Mouse (Mus musculus): ENCODE results near the gene Fgf12. TPM values are rescaled to one million over a fixed set of nuclear protein-coding genes. Genes with fewer than 3 reads are reported as not detected.

Fgf12 gene
- polyA plus RNA-seq, 1 experiment = 18.0 TPM

DNA sequence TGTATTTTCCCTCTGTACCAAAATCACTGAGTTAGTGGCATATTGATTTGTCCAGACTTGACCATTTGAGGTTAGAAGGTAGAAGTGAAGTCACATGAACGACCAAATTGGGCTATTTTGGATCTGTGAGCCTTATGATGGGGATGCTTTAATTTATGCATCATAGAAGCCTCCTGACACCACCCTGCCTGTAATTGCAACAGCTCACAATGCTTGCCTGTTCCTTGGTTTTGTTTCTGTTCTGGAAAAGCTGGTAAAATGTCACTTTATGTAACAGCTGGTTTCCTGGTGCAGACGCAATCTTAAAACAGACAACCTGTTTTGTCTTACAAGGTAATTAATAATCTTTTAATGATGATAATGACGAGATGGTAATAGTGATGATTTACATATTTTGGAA lies 213.4 kb downstream of the Fgf12 start:
- TF ChIP-seq POLR2A (IDR thresholded peaks at IDR 0.05; ENCODE audit: borderline replicate concordance, extremely low read depth, insufficient read depth, insufficient read length, poor library complexity, severe bottlenecking) (no peak), CTCF (IDR thresholded peaks at IDR 0.05; ENCODE audit: borderline replicate concordance, extremely low read depth, insufficient read depth, insufficient read length) (no peak)
- DNase-seq (ENCODE audit: low read depth) = no peak

DNA sequence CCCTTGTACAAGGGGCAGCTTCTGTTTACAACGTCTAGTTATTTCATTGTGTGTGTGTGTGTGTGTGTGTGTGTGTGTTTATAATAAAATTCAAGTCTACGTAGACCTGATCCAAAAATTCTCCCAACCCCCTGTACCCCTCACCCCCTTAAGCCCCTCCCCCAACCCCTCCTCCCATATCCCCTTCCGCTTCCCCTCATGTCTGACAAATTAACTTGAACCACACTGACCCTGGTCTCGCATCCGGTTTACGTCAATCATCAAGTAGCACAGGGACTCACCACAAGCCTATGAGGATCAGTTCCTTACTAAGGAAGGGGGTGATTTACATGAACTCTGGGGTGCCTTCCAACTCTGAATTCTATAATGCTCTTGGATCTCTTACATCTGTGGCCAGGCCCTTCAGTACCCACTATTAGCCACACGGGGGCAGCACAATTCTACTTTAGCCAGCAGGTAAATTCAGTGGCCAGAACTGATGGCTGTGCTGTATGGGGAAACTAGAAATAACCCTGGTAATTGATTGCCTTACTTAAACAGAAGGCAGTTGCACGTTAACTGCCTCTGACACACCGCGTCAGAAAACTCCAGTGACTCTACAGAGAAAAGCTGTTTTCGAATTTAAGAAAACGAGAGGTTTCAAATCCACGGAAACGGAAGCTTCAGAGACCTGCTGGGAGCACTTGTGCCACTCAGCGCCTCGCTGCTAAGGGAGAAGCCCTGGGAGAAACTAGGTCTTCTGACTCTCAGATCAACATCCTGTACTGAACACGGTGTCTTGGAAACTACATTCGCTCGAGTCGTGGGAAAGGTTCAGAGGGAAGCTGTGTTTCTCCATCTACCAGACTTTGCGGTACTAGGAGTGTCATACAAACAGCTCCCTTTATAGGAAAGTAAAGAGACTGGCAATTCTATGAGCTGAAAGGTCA lies 235.0 kb downstream of the Fgf12 start:
- TF ChIP-seq POLR2A (IDR thresholded peaks at IDR 0.05; ENCODE audit: borderline replicate concordance, extremely low read depth, insufficient read depth, insufficient read length, poor library complexity, severe bottlenecking) (no peak), CTCF (IDR thresholded peaks at IDR 0.05; ENCODE audit: borderline replicate concordance, extremely low read depth, insufficient read depth, insufficient read length) (peak; percentile 87; the same call in 1 of the 2 replicates)
- peak; percentile 90 for DNase-seq (ENCODE audit: low read depth)

DNA sequence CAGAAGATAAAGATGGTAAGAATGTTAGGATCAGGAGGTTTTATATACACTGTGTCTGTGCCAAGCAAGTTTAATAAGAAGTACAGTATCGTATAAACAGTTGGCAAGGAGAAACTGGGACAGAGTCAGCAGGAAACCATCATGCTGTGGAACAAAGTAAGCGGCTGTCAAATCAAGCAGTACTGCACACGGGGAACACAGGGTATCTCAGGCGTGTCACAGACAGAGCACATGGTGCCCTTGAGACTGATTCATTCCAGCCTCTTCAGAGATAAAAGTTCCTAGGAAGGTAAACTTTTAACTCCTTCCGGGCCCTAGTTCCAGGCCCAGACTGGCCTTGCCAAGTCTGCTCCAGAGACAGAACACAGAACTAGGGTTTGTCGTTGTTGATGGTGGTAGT lies 240.4 kb downstream of the Fgf12 start:
- TF ChIP-seq POLR2A (IDR thresholded peaks at IDR 0.05; ENCODE audit: borderline replicate concordance, extremely low read depth, insufficient read depth, insufficient read length, poor library complexity, severe bottlenecking) (no peak), CTCF (IDR thresholded peaks at IDR 0.05; ENCODE audit: borderline replicate concordance, extremely low read depth, insufficient read depth, insufficient read length) (no peak)
- no peak for DNase-seq (ENCODE audit: low read depth)

DNA sequence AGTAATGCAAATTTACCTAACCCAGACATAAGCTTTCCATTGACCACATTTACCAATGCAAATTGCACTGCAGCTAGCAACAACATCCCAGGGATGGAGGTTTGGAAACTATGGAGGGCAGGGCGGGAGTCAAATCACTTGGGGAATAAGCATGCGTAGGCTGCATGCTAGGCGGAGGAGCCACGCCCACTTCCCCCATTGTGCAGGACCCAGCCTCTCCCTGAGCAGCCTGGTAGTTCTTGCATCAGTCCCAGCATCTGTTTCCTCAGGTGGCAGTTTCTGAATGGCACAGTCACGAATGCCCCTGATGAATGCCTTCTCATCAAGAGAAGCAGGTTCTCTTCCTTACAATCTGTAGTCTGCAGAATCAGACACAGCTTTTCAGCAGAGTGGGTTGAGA lies 241.5 kb downstream of the Fgf12 start:
- no peak for DNase-seq (ENCODE audit: low read depth)
- TF ChIP-seq CTCF (IDR thresholded peaks at IDR 0.05; ENCODE audit: borderline replicate concordance, extremely low read depth, insufficient read depth, insufficient read length) (no peak), POLR2A (IDR thresholded peaks at IDR 0.05; ENCODE audit: borderline replicate concordance, extremely low read depth, insufficient read depth, insufficient read length, poor library complexity, severe bottlenecking) (no peak)

DNA sequence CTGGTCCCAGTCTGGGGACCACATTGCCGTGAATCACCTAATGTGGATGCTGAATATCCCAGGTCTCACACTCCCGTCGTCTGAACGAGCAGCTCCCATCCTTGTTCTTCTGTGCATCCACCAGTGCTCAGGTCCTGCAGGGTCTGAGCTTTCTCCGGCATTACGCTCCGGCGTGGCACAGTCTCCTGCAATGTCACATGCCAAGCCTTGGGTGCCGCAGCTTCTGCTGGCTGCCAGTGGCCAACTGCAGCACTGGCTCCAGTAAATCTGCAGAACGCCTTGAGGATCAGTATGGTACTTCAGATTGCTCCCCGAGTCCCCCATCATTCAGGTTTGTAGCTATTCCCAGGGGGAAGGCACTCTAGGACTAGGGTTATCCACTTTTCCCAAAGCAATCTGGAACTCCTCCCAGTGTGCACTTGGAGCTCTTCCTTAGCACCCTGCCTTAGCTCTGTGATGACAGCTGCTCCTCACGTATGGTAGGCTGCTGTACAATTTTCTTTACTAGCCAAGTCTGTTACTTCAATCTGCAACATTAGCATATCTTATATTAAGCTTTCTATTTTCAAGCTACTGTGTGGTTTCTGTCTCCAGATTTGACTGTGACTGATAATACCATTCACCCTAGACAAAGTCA lies 254.8 kb downstream of the Fgf12 start:
- DNase-seq (ENCODE audit: low read depth) = peak; percentile 76
- TF ChIP-seq POLR2A (IDR thresholded peaks at IDR 0.05; ENCODE audit: borderline replicate concordance, extremely low read depth, insufficient read depth, insufficient read length, poor library complexity, severe bottlenecking) (no peak), CTCF (IDR thresholded peaks at IDR 0.05; ENCODE audit: borderline replicate concordance, extremely low read depth, insufficient read depth, insufficient read length) (no peak)

DNA sequence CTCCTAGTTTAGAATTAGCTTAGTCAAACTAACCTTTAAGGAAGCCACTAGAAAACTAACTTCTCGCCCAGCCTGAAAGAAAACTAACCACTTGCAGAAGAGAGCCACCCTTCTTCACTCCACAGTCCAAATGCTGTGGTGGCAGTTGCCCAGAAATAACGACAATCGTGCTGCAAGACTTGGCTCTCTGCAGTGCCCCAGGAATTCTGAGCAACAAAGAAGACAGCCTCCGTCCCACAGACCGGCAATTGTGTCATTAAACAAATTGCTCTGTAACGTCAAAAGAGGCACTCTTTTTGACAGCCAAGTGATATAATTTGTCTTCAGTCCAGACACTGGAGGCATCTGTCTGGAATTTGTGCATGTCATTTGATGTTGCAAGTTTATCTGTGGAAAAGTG lies 261.2 kb downstream of the Fgf12 start:
- no peak for TF ChIP-seq POLR2A (IDR thresholded peaks at IDR 0.05; ENCODE audit: borderline replicate concordance, extremely low read depth, insufficient read depth, insufficient read length, poor library complexity, severe bottlenecking)
- no peak for TF ChIP-seq CTCF (IDR thresholded peaks at IDR 0.05; ENCODE audit: borderline replicate concordance, extremely low read depth, insufficient read depth, insufficient read length)
- DNase-seq (ENCODE audit: low read depth) = peak; percentile 82

DNA sequence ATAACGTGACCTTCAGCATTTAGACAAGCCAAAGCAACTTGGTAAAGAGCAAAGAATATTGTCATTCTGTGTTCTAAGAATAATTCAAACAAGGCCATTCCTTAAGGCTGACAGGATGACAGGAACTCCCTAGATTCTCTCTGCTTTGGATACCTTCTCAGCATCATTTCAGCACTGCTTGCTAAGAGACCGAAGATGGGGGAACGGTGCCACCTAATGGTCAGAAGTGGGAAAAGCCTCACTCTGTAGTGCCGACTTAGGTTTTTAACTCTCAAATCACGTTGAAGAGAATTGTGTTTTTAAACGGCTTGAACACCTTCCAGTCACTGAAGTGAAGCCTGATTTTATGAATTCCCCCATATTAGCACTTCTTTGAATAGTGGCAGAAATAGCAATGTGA lies 262.4 kb downstream of the Fgf12 start:
- TF ChIP-seq CTCF (IDR thresholded peaks at IDR 0.05; ENCODE audit: borderline replicate concordance, extremely low read depth, insufficient read depth, insufficient read length) (peak; percentile 89; the same call in 1 of the 2 replicates), POLR2A (IDR thresholded peaks at IDR 0.05; ENCODE audit: borderline replicate concordance, extremely low read depth, insufficient read depth, insufficient read length, poor library complexity, severe bottlenecking) (no peak)
- DNase-seq (ENCODE audit: low read depth) = peak; percentile 96

DNA sequence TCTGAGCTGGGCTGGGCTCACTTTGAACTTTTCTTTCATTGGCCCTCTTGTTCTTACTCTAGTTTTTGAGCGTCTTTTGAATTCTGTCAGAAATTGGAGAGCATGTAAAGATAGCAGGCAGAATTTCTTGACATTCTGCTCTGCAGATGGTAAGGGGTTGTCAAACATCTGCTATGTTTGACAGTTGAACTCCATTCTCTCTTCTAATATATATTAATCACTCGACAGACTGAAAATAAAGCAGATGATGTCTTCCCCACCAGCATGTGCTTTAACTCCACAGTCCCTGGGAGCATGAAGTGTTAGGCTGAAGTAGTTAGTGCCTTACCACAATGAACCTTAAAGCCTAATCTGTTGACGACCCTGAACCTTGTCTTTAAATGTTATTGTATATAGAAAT lies 267.9 kb downstream of the Fgf12 start:
- TF ChIP-seq CTCF (IDR thresholded peaks at IDR 0.05; ENCODE audit: borderline replicate concordance, extremely low read depth, insufficient read depth, insufficient read length) = no peak
- no peak for TF ChIP-seq POLR2A (IDR thresholded peaks at IDR 0.05; ENCODE audit: borderline replicate concordance, extremely low read depth, insufficient read depth, insufficient read length, poor library complexity, severe bottlenecking)
- peak; percentile 39 for DNase-seq (ENCODE audit: low read depth)

DNA sequence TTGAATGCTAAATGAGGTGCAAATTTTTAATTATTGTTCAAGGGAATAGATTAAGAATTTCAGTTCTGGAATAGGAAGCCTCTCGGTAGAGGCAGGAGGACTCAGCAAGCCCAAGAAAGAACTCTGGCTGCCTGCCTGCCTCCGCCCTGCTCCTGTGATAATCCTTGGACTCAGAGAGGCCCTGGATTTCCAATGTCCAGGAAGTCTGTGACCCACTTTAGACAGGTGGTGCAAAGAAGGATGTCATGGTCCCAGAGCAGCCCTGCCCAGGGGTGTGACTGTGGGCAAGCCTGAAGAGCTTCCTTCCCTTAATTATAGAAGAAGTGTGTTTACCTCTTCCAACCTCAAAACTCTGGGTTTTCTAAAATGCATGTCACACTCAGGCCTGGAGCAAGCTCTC lies 273.8 kb downstream of the Fgf12 start:
- TF ChIP-seq CTCF (IDR thresholded peaks at IDR 0.05; ENCODE audit: borderline replicate concordance, extremely low read depth, insufficient read depth, insufficient read length) = no peak
- TF ChIP-seq POLR2A (IDR thresholded peaks at IDR 0.05; ENCODE audit: borderline replicate concordance, extremely low read depth, insufficient read depth, insufficient read length, poor library complexity, severe bottlenecking) = no peak
- DNase-seq (ENCODE audit: low read depth) = no peak

DNA sequence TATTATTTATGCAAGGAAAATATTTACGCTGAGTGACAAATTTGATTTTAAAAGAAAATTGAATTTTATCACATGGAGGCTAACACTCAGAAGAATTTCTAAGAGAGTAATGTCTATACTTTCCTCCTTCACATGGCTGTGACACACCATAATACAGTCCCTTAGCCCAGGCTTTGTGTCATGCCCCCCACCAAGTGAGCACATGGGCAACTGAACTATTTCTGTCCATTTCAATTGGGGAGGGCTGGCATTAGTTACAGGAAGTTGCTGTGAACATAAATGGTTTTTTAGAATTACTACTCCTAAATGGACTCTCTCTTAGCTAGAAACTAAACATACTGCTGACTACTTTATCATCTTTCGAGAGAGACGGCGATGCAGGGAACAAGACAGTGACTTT lies 276.2 kb downstream of the Fgf12 start:
- TF ChIP-seq CTCF (IDR thresholded peaks at IDR 0.05; ENCODE audit: borderline replicate concordance, extremely low read depth, insufficient read depth, insufficient read length) (no peak), POLR2A (IDR thresholded peaks at IDR 0.05; ENCODE audit: borderline replicate concordance, extremely low read depth, insufficient read depth, insufficient read length, poor library complexity, severe bottlenecking) (no peak)
- DNase-seq (ENCODE audit: low read depth) = no peak

DNA sequence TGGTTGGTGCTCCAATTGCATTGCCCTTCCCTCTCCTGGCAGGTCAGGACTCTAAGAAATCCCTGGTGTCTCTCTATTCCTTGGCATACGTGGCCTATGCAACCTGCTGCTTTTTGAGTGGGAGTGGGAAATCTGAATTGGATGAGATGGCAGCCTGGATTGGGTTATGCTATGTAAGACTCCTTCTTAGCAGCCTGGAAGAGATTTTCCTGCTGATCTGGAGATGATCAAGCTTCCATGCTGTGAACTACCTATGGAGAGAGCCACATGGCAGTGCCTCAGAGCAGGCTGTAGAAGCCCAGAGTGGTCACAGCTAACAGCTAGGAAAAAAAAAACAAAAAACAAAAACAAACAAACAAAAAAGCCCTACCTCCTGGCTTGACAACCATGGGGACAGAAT lies 277.3 kb downstream of the Fgf12 start:
- TF ChIP-seq POLR2A (IDR thresholded peaks at IDR 0.05; ENCODE audit: borderline replicate concordance, extremely low read depth, insufficient read depth, insufficient read length, poor library complexity, severe bottlenecking) (no peak), CTCF (IDR thresholded peaks at IDR 0.05; ENCODE audit: borderline replicate concordance, extremely low read depth, insufficient read depth, insufficient read length) (no peak)
- DNase-seq (ENCODE audit: low read depth) = no peak
